Mouse (Mus musculus) erythroblast, embryonic 14.5 days (primary cell): ENCODE results near the gene Try10.

ENCODE experiments used
- GATA1 ChIP-seq: IDR thresholded peaks from 2 replicates; pipeline ENCODE4 v1.6.1; 2012; ENCODE audit warnings: low read length, inconsistent platforms, mixed read lengths
- TAL1 ChIP-seq: IDR thresholded peaks from 3 replicates; pipeline ENCODE4 v1.6.1; 2012; ENCODE audit warnings: low read length, inconsistent platforms, mixed read lengths

DNA sequence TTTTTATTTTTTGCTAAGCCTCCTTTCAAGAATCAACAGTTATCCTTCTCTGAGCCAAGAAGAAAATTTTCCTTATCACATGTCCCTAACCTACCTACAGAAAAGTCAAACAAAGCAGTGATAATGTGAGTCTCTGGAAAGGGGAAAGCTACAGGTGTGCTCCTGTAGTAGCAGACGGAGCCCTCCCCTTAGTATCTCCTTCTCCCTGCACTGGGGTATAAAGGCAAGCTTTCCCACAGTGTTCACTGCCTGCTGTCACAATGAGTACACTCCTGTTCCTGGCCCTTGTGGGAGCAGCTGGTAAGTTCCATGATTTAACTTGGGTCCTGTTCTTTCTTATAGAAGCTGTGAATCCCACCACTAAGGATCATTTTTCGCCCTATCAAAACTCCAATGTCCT is at the start of gene Try10:
- TF ChIP-seq GATA1 (no peak), TAL1 (no peak)
